Mouse (Mus musculus): Measurements from ENCODE around the gene Mllt11.

GRCm38 (mm10) chr3:95186100-95186499, 45.9 kb downstream of the Mllt11 start:
- TF ChIP-seq CTCF (IDR thresholded peaks at IDR 0.05; ENCODE audit: borderline replicate concordance, insufficient read depth, low read length) (no peak), POLR2A (IDR thresholded peaks at IDR 0.05; ENCODE audit: low read depth, low read length) (no peak)
